Mouse (Mus musculus) left cerebral cortex, adult 9 months (tissue): ENCODE data around the gene Slc12a8.

ENCODE experiments used
- DNase-seq, 2 experiments: peaks; one replicate each; pipeline ENCODE4 v3.0.0; 2022; ENCODE audit warnings: low spot score in 2 of 2

Gene Slc12a8

GRCm38 (mm10) chr16:33697576-33698276 lies 180.6 kb downstream of the Slc12a8 start:
- no peak for DNase-seq

GRCm38 (mm10) chr16:33698277-33698790 lies 181.2 kb downstream of the Slc12a8 start:
- DNase-seq = no peak

GRCm38 (mm10) chr16:33700584-33700983 lies 183.5 kb downstream of the Slc12a8 start:
- no peak for DNase-seq

GRCm38 (mm10) chr16:33701872-33702271 lies 184.7 kb downstream of the Slc12a8 start:
- DNase-seq = no peak

GRCm38 (mm10) chr16:33704289-33704688 lies 187.2 kb downstream of the Slc12a8 start:
- DNase-seq = no peak

- no peak for DNase-seq
Observed at GRCm38 (mm10) chr16:33705258-33705657, 188.1 kb downstream of the Slc12a8 start.

GRCm38 (mm10) chr16:33706111-33706890 lies 189.2 kb downstream of the Slc12a8 start:
- no peak for DNase-seq

- DNase-seq = no peak
Observed at GRCm38 (mm10) chr16:33708031-33708430, 190.9 kb downstream of the Slc12a8 start.

GRCm38 (mm10) chr16:33708585-33709397 lies 191.7 kb downstream of the Slc12a8 start:
- DNase-seq = no peak
